Mouse (Mus musculus): ENCODE results near the gene Gpr65.
"Not testable (repeated sequence)": the region's sequence is repeated elsewhere in the genome, so short reads cannot be mapped to it uniquely, and the experiment has no call there.

Gene Gpr65

DNA sequence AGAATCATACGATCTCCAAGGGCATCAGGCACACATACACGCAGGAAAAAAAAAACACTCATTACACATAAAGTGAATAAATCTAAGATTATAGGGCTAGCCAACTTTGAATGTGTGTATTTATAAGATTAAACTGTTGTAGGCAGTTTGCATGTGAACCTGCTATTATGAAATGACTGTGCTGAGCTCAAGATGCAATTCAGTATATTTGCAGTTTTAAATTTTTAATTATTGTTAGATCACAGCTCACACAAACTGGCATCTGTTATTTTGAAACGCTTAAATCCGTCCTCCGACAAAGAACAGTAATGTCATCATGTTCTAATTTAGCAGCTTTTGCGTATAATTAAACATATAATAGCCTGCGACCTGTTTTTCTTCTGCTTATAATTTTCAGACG is 12.6 kb downstream of the Gpr65 start:
- in situ Hi-C loops (cut with MboI, MseI): no loop called here

GRCm38 (mm10) chr12:98282776-98283486 is 14.5 kb downstream of the Gpr65 start:
- in situ Hi-C loops (cut with MboI, MseI): no loop called here

DNA sequence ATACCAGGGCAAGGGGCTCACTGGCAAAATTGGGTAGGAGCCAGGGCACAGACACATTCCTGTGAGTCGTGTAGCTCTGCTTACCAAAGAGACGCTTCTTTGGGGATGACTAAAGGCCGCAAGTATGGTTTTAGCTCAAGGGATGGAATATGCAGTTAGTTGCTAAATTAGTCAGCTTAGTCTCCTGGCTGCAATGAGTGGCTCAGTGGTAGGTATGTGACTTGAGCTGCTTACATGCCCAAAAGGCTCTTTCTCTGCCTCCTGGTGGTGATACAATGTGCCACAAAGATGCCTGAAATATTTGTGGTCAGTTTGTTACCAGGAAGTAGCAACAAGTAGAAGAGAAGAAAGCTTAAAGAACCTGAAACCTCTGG is 15.0 kb downstream of the Gpr65 start:
- in situ Hi-C loops (cut with MboI, MseI): no loop called here

GRCm38 (mm10) chr12:98284477-98284876 is 16.0 kb downstream of the Gpr65 start:
- in situ Hi-C loops (cut with MboI, MseI): no loop called here

GRCm38 (mm10) chr12:98290475-98290874 is 22.0 kb downstream of the Gpr65 start:
- in situ Hi-C loops (cut with MboI, MseI): no loop called here

- in situ Hi-C loops (cut with MboI, MseI): no loop called here
Measured at GRCm38 (mm10) chr12:98292278-98292677, 23.8 kb downstream of the Gpr65 start.

GRCm38 (mm10) chr12:98294241-98294640 is 25.8 kb downstream of the Gpr65 start:
- in situ Hi-C loops (cut with MboI, MseI): no loop called here

DNA sequence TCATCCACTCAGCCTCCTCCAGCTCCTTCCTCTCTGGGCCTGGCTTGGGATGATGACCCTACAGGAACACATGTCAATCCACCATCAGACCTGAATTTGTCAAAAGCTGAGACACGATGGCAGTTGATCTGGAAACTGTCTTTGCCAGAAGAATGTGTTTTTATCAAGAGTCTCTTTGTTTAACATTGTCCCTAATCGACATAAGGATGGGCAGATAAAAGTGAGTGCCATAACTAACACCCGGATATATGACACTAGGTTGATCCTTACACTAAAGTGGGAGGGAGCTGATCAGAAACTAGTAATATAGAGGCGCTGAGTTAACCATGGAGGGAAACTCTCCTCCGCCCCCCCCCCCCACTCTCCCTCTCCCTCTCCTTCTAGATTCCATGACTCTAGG is 33.5 kb downstream of the Gpr65 start:
- in situ Hi-C loops (cut with MboI, MseI): no loop called here

DNA sequence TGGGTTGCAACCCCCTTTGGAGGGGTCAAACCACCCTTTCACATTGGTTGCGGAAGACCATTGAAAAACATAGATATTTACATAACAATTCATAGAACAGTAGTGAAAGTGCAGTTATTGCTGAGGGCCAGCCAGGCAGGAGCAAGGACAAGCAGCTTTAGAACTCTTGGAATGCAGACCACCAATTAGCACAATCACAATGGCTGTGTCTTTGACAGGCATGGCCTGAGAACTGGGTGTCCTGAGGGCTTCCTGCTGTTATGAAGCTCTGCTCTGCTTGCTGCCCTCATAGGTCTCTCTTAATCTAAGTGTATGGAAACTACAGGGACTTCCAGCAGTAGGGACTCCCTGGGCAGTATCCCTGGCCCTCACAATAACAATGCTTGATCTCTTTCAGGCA is 34.6 kb downstream of the Gpr65 start:
- in situ Hi-C loops (cut with MboI, MseI): no loop called here

- in situ Hi-C loops (cut with MboI, MseI): no loop called here
Measured at GRCm38 (mm10) chr12:98307179-98307915, 38.9 kb downstream of the Gpr65 start.

DNA sequence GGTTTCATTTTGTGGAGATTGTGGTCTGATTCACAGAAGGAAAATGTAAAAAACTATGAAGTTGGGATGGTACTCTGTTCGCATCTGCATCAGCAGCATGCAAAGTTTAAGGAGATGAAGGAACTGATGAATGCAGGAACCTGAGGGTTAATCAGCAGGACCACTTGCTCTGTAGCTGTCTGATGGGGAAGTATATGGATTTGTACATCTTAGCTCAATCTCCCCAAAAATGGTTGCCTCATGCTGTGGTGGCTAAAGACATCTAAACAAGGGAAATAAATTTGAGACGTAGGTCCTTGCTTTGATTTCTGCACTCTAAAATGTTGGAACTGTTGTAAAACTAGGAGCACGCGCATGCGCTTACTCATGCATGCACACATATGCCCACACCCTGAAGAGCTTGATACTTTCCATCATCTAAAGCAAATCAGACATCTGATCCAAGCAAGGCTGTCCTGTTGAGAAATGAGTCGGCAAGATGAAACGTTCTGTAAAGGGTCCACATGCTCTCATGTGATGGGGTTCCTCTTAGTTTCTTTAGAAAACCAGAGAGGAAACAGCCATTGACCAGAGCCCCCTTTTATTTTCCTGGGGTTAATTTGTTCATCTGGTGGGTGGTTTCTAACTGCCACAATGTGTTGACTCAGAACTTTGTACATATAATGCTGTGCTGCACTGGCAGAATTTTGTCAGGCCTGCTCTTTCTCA is 43.1 kb downstream of the Gpr65 start:
- in situ Hi-C loops (cut with MboI, MseI): no loop called here

GRCm38 (mm10) chr12:98315924-98316323 is 47.5 kb downstream of the Gpr65 start:
- in situ Hi-C loops (cut with MboI, MseI): no loop called here

- in situ Hi-C loops (cut with MboI, MseI): no loop called here
Measured at GRCm38 (mm10) chr12:98317718-98318340, 49.4 kb downstream of the Gpr65 start.

- in situ Hi-C loops (cut with MboI, MseI): no loop called here
Measured at GRCm38 (mm10) chr12:98322426-98322825, 54.0 kb downstream of the Gpr65 start.

DNA sequence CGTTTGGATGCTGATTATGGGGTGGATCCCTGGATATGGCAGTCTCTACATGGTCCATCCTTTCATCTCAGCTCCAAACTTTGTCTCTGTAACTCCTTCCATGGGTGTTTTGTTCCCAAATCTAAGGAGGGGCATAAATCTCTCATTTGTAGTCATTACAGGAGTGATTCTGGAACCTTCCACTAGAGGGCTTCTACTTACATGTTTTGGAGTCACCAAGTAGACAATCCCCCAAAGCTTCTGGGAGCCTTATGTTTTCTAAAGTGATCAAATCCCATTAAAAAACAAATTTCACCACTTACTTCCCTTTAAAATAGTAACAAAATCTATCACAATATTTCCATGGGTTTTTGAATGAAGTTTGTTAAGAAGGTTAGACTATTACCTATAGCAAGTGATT is 55.7 kb downstream of the Gpr65 start:
- in situ Hi-C loops (cut with MboI, MseI): not testable (repeated sequence)

Data from regulatory T cell (primary cell).